Comparison of ENCODE assay signal across 20 mouse cellular contexts in the genomic region with DNA sequence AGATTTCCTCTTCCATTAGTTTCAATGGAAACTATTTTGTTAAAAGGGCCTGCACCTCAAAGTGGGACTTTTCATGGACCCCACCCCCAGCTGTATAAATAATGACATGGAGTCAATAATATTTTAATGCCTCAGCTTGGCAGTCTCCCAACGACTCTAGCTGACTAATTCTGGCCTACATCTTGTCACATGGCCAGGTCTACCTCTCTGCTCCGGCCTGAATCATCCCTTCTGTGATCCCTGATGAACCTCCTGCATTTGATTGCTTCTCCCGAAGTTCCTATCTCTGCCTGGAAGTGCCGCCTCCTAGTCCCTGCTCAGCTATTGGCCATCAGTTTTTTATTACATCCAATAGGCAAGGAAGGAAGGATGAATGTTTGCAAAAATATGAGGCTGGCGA. TPM values are rescaled to one million over a fixed set of nuclear protein-coding genes. Genes with fewer than 3 reads are reported as not detected.
A peak's percentile ranks its signal among the peaks of the same experiment; 100 is the strongest.
DNase-seq lines count a peak whose midpoint lies in the region; ATAC-seq and TF ChIP-seq lines count a peak whose summit lies in the region.
"Had no signal": no experiment of that assay in that cellular context is flagged by ENCODE, and none has a peak within 500 bp of the region (broad histone marks: within the 10 kb centered on the region; RNA-seq: fewer than 3 reads in every experiment).

No protein-coding gene starts in this region.

- WGBS in heart, embryonic 12.5 days, result 64% methylated on average over 5 of the region's 5 CpGs
- WGBS in limb, embryonic 14.5 days, result 59% methylated on average over 5 of the region's 5 CpGs
- WGBS in limb, embryonic 10.5 days, result 86% methylated on average over 5 of the region's 5 CpGs

- H3K36me3 ChIP-seq in heart, embryonic 12.5 days, result peaks cover 1% of the 10 kb centered on the region
- H3K36me3 ChIP-seq in limb, embryonic 14.5 days (ENCODE audit: control insufficient read depth, insufficient read depth, low read length), result no peaks in the 10 kb centered on the region
- no peaks in the 10 kb centered on the region for H3K36me3 ChIP-seq in limb, embryonic 10.5 days
- H3K36me3 ChIP-seq: forebrain, embryonic 10.5 days; lung, embryonic 15.5 days; midbrain, embryonic 15.5 days; stomach, embryonic 15.5 days had no signal

- ATAC-seq in heart, embryonic 12.5 days (ENCODE audit: insufficient number of reproducible peaks, low FRiP score), result no peak
- no peak for ATAC-seq in limb, embryonic 14.5 days (ENCODE audit: low FRiP score, low read depth)
- ATAC-seq: intestine, embryonic 16.5 days; midbrain, embryonic 15.5 days had no signal

- H3K4me2 ChIP-seq in heart, embryonic 12.5 days, result no peak overlapping the region
- H3K4me2 ChIP-seq in limb, embryonic 14.5 days (replicated peaks; ENCODE audit: low read depth, low read length, severe bottlenecking), result no peak overlapping the region
- H3K4me2 ChIP-seq: hindbrain, embryonic 14.5 days; liver, embryonic 11.5 days; lung, embryonic 15.5 days; midbrain, embryonic 15.5 days; stomach, embryonic 15.5 days had no signal

- no peak overlapping the region for H3K27ac ChIP-seq in heart, embryonic 12.5 days (ENCODE audit: poor library complexity, severe bottlenecking)
- no peak overlapping the region for H3K27ac ChIP-seq in limb, embryonic 14.5 days (replicated peaks; ENCODE audit: low read depth, low read length)
- no peak overlapping the region for H3K27ac ChIP-seq in limb, embryonic 10.5 days
- H3K27ac ChIP-seq in embryonic fibroblast, embryonic 13.5 days (ENCODE audit: insufficient read depth, low read length), result peak overlapping the region; percentile 95
- H3K27ac ChIP-seq: forebrain, embryonic 10.5 days; hindbrain, embryonic 14.5 days; kidney, postnatal 0 days; layer of hippocampus, adult 2 months; lung, embryonic 15.5 days; midbrain, embryonic 15.5 days; stomach, embryonic 15.5 days had no signal

- H3K9me3 ChIP-seq in heart, embryonic 12.5 days (replicated peaks), result no peaks in the 10 kb centered on the region
- H3K9me3 ChIP-seq in limb, embryonic 14.5 days (ENCODE audit: control insufficient read depth, low read length), result no peaks in the 10 kb centered on the region
- no peaks in the 10 kb centered on the region for H3K9me3 ChIP-seq in limb, embryonic 10.5 days (replicated peaks)
- H3K9me3 ChIP-seq: forebrain, embryonic 10.5 days; lung, embryonic 15.5 days; midbrain, embryonic 15.5 days; stomach, embryonic 15.5 days had no signal

- peaks cover 21% of the 10 kb centered on the region for H3K4me1 ChIP-seq in heart, embryonic 12.5 days (replicated peaks)
- H3K4me1 ChIP-seq in limb, embryonic 14.5 days (ENCODE audit: control insufficient read depth, insufficient read depth, low read length), result peaks cover 22% of the 10 kb centered on the region
- H3K4me1 ChIP-seq in limb, embryonic 10.5 days, result peaks cover 15% of the 10 kb centered on the region
- H3K4me1 ChIP-seq in embryonic fibroblast, embryonic 13.5 days (ENCODE audit: control insufficient read depth, insufficient read depth, low read length), result peaks cover 17% of the 10 kb centered on the region
- H3K4me1 ChIP-seq: stomach, embryonic 15.5 days had no signal

- DNase-seq in heart, adult 11 months, result peak; percentile 89
- peak; percentile 74 for DNase-seq in limb, embryonic 14.5 days (ENCODE audit: low spot score)
- no peak for DNase-seq in limb, embryonic 10.5 days (ENCODE audit: low spot score)
- peak; percentile 63 for DNase-seq in MN1 (ENCODE audit: low spot score)
- no peak for DNase-seq in ovary, postnatal 14 days (ENCODE audit: low spot score)
- DNase-seq: cerebellum, adult 11-12 months; gastrocnemius, adult 2 months; right cerebral cortex, adult 18-20 months; spleen, adult 18-20 months had no signal

- TF ChIP-seq POLR2A in limb, embryonic 14.5 days (IDR thresholded peaks at IDR 0.05; ENCODE audit: borderline replicate concordance, extremely low read depth, insufficient read depth, insufficient read length), result no peak
- no peak for TF ChIP-seq POLR2A in embryonic fibroblast, embryonic 13.5 days (IDR thresholded peaks at IDR 0.05; ENCODE audit: low read depth, low read length)

- H3K27me3 ChIP-seq in heart, embryonic 12.5 days (replicated peaks), result no peaks in the 10 kb centered on the region
- no peaks in the 10 kb centered on the region for H3K27me3 ChIP-seq in limb, embryonic 14.5 days (ENCODE audit: control insufficient read depth, insufficient read depth, low read length)
- H3K27me3 ChIP-seq in limb, embryonic 10.5 days (ENCODE audit: low read depth, poor library complexity, severe bottlenecking), result no peaks in the 10 kb centered on the region
- H3K27me3 ChIP-seq: lung, embryonic 15.5 days; midbrain, embryonic 15.5 days; stomach, embryonic 15.5 days had no signal

- TF ChIP-seq CTCF in embryonic fibroblast, embryonic 13.5 days (IDR thresholded peaks at IDR 0.05; ENCODE audit: borderline replicate concordance, insufficient read depth, low read length), result no peak

- no peak overlapping the region for H3K4me3 ChIP-seq in heart, embryonic 12.5 days
- H3K4me3 ChIP-seq in limb, embryonic 14.5 days (replicated peaks; ENCODE audit: low read length), result no peak overlapping the region
- H3K4me3 ChIP-seq in limb, embryonic 10.5 days, result no peak overlapping the region
- H3K4me3 ChIP-seq in embryonic fibroblast, embryonic 13.5 days (ENCODE audit: insufficient read depth, low read length), result no peak overlapping the region
- H3K4me3 ChIP-seq: forebrain, embryonic 10.5 days; gastrocnemius, adult 2 months; layer of hippocampus, adult 2 months; lung, embryonic 15.5 days; midbrain, embryonic 15.5 days; stomach, embryonic 15.5 days had no signal

- H3K9ac ChIP-seq in heart, embryonic 12.5 days, result no peak overlapping the region
- no peak overlapping the region for H3K9ac ChIP-seq in limb, embryonic 14.5 days (ENCODE audit: low read depth, low read length, severe bottlenecking)
- H3K9ac ChIP-seq: hindbrain, embryonic 14.5 days; lung, embryonic 15.5 days; midbrain, embryonic 15.5 days; stomach, embryonic 15.5 days had no signal

RNA-seq across cellular contexts. Expression of a gene that starts 2.1 kb away (rescaled TPM):
- 40.9 and 46.9 TPM in 2 replicates for polyA plus RNA-seq in heart, embryonic 12.5 days (2016; fragmentation: Nextera tagmentation; extraction: Ambion mirVana)
- polyA plus RNA-seq in limb, embryonic 14.5 days (2012; rRNA removed), result 3.1 and 3.9 TPM in 2 replicates
- 4.0 and 5.7 TPM in 2 replicates for polyA plus RNA-seq in limb, embryonic 14.5 days (2014; fragmentation: Nextera tagmentation; extraction: Ambion mirVana)
- polyA plus RNA-seq in limb, embryonic 10.5 days (2016; fragmentation: Nextera tagmentation; extraction: Ambion mirVana), result 0.31 and 0.56 TPM in 2 replicates
- 1.0 and 1.4 TPM in 2 replicates for polyA plus RNA-seq in embryonic fibroblast, embryonic 13.5 days (2011; ENCODE audit: insufficient read length, low read depth, missing spikeins)

Comparison
In these comparisons a context has a peak if more than half of its experiments do, and no peak if none do; other contexts are left out.
1. DNase-seq: peak in heart, adult 11 months (single experiment), limb, embryonic 14.5 days (single experiment) and MN1 (single experiment); none in limb, embryonic 10.5 days (single experiment) and ovary, postnatal 14 days (single experiment).